Mouse (Mus musculus) liver, adult (tissue): Measurements from ENCODE around the gene Fkbp15.

Experiments used
- GATA4 ChIP-seq: IDR thresholded peaks from 2 replicates; pipeline ENCODE4 v1.6.1; 2014; ENCODE audit warnings: mild to moderate bottlenecking, low read length; ENCODE audit not compliant: insufficient replicate concordance

Fkbp15 gene

GRCm38 (mm10) chr4:62379724-62380381 is 19.5 kb upstream of the Fkbp15 start:
- no peak for TF ChIP-seq GATA4

DNA sequence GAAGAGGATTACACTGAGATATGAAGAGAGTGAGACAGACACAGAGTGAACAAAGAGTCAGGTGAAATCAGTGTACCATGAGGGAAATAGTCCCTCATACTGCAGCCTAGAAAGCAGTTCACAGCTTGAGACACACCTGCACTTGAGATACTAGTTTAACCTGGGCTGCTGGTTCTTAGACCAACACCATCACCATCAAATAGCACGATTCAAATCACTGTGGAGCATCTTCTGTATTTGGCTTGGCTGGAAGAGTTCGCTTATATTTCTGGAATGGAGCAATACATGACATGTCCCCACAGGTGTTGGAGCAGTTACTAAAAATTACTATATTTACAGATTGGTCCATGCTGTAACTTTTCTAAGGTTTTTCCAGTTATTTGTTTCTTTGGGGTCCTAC is 15.8 kb upstream of the Fkbp15 start:
- TF ChIP-seq GATA4 = no peak

DNA sequence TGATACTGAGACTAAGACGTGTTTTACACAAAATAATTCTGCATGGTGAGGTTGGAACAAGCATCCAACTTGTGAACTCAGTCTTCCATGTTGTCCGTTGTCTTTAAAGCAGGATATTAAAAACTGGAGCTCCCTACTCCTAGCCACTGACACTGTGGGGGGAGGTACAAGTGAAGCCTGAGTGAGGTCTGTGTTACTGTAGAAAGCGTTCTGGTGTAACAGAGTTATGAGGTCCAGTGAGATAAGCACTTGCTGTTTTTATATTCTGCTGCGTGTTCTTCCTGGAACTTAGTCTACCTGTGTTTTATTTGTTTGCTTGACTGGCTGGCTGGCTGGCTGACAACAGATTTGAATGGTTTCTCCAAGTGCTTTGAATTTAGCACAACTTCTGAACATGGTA is 14.0 kb upstream of the Fkbp15 start:
- no peak for TF ChIP-seq GATA4

DNA sequence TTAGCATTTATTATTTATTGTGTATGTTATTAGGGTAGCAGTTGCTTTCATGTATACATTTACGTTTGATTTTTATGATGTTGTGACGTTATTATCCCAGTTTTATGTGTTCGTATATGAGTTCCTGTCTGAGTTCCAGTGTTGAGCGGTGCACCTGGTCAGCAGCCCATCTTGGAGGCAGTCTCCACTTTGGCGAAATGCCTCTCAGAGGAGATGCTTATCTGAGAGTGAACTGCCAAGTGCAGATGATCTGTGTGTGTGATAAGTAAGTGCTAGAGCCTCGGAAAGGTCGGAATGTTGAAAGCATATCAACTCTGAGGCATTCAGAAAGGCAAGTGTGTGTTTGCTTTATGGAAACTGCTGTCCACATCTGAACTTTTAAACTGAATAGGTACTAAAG is 13.3 kb upstream of the Fkbp15 start:
- TF ChIP-seq GATA4 = peak; percentile 80

DNA sequence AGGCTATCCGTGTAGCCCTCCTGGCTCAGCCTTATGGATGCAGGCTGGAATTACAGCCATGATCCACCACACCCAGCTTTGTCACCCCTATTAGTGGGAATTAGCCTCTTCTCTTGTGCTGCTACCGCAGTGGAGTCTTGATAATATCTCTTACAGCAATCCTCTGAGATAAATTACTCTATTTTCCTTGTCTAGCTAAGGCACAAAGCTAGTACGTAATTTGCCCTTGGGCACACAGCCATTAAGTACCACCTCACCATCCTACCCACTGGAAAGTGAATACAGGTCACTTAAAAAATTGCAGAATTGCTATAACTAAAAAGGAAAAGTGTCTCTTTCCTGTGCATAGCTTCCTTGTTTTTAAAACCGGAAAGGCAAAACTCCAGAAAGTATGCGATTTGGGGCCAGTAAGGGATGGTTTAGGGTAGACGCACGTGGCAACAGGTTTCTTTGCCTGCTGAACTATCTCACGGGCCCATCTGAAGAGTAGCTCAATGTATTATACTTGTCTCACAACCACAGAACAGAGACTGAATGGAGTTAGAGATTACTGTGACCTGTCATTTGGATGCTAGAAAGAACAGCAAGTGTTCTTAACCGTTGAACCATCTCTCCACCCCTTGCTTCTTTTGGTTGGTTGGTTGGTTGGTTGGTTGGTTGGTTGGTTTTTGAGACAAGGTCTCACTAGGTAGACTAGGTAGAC is 12.6 kb upstream of the Fkbp15 start:
- no peak for TF ChIP-seq GATA4

- TF ChIP-seq GATA4 = no peak
These were observed 12.1 kb upstream of the Fkbp15 start for GRCm38 (mm10) chr4:62372410-62372809.

DNA sequence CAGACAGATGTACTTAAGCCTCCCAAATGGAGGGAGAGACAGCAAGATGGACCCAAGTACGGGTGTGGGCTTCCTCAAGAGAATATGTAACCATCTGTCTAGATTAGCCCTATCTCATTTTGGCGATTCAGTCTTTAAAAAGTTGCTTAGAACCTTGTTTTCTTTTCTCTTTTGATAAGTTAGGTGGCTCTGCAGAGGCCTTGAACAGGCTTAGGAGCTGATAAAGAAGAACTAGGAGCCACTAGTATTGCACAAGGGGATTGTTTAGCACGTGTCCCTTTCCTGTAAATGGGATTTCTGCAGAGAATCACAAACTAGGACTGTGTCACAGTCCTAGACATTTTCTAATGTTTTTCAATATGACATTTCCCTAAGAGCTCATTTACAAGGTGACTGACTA is 8.7 kb upstream of the Fkbp15 start:
- no peak for TF ChIP-seq GATA4

DNA sequence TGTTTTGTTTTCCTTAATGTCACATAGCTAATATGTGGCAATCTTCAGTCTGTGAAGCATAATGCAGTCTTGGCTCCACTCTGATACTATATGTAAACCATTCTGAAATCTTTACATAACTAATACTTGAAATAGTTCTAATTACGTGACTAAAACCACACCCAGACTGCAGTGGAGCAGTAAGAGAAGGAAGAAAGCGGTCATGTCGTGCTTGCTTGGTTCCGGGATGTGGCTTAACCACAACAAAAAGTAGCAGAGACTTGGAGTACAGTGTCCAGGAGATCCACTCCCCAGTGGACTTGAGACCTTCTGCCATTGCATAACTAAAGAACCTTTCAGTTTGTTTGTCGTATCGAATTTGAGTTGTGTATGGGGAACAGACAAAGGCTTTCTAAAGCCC is 7.2 kb upstream of the Fkbp15 start:
- no peak for TF ChIP-seq GATA4

GRCm38 (mm10) chr4:62366291-62366690 is 5.9 kb upstream of the Fkbp15 start:
- no peak for TF ChIP-seq GATA4

DNA sequence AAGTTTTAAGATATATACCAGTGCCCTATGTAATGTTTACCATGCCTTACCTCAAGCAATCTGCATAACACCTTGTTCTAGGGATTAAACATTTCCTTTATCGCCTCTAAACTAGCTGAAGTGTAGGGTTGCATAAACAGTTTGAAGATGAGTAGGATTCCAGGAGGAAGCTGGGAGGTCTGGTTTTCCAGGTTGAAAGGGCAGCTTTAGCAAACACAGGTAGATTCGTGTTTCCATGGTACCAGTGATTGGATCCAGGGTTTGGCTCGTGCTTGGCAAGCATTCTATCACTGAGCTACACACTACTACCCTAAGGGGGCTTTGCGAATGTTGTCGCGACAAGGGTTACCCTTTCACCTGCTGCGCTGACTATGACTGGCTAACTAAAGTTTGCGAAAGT is 4.0 kb upstream of the Fkbp15 start:
- TF ChIP-seq GATA4 = no peak

DNA sequence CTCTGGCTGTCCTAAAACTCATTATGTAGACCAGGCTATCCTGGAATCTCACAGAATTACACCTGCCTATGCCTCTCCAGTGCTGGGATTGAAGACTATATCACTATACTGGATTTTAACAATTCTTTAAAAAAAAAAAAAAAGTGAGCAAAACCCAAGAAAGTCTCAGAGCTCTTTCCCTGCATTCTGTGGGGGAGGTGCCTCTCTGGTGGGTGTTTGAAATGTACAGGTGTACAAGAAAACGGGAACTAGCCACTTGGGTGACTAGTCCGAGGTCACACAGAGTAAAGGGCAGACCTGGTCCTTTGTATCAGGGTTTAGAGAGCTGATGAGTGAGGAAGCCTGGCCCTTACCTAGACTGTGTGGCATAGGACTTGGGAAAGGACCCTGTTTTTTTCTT is 2.1 kb upstream of the Fkbp15 start:
- no peak for TF ChIP-seq GATA4

- no peak for TF ChIP-seq GATA4
These were observed 1.6 kb upstream of the Fkbp15 start for GRCm38 (mm10) chr4:62361997-62362396.

DNA sequence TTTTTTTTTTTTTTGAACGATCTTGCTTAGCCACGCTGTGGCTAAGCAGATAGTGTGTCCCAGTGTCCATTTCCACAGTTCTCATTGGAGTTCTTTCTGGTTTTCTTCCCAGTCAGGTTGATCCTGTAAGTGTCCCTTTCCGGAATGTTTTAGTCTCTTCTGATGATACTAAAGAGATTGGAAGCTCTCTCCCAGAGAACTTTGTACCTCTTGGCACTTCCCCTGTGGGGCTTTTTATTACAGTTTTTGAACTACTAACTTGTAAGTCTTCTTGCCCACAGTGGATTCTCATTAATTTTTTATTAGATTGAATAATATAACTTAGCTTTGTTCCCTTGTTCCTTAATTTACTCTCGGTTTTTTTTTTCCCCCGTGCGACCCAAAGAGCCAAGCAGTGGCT is 1.2 kb upstream of the Fkbp15 start:
- no peak for TF ChIP-seq GATA4

GRCm38 (mm10) chr4:62360805-62361455 is 582 bp upstream of the Fkbp15 start:
- no peak for TF ChIP-seq GATA4

DNA sequence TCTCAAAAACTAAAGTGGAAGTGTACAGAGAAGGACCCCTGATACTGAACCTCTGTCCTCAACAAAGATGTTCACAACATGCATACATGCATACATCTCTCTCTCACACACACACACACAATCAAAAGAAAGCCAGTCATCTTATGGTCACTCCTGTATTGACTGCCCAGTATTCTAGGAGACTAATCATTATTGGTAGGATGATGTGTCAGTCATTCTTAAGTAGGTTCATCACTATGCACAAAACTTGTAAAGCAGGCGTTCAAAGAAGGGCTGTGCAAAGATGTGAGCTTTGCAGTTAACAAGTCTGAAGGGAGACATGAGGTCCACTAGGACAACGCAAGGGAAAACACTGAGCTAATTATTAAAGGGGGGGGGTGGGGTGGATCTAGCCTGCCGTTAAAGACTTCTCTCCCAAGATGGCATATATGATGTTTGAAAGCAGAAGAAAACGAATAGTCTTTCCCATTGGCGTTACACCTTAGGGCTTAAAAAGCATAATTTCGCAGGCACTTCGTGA is 1.0 kb downstream of the Fkbp15 start:
- no peak for TF ChIP-seq GATA4

GRCm38 (mm10) chr4:62357631-62358148 is 2.7 kb downstream of the Fkbp15 start:
- no peak for TF ChIP-seq GATA4
